Mouse (Mus musculus) megakaryocyte, embryonic 14.5 days (primary cell): ENCODE measurements around the gene Gpx2.

Experiments
- FLI1 ChIP-seq: IDR thresholded peaks from 2 replicates; pipeline ENCODE4 v1.6.1; 2012; ENCODE audit warnings: low read length, inconsistent platforms, mixed read lengths
- GATA1 ChIP-seq: IDR thresholded peaks from 3 replicates; pipeline ENCODE4 v1.6.1; 2012; ENCODE audit warnings: mixed read lengths, low read length, inconsistent platforms, borderline replicate concordance

DNA sequence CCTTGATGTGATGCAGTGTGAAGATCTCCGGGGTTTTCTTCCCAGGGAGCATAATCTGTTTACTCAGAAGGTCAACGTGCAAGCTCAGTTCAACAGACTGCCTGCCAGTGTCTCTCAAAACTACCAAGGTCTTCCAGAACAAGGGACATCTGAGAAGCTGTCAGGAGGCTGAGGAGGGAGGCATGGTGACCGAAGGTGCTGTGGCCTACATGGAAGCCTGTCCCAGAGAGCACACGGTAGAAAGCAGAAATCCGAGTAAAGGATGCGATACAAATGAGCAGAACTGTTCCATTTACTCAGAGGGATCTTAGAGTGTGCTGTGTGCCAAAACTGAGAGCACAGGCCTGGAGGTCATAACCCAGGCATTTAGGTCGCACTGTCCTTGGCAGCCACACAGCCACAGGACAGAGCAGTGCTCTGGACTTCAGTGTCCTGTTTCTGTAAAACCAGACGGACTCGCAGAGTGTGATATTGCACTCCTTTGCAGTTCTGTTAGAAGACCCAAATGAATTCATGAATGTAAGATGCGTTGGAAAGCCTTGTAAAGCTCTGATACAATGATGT, 11.2 kb downstream of the Gpx2 start:
- TF ChIP-seq GATA1 (no peak), FLI1 (no peak)
